Mouse (Mus musculus) layer of hippocampus, postnatal 25 days (tissue): Measurements from ENCODE around the gene Ankrd33. TPM values are rescaled to one million over a fixed set of nuclear protein-coding genes. Genes with fewer than 3 reads are reported as not detected.

Experiments
- DNase-seq, 2 experiments: peaks; one replicate each; pipeline ENCODE4 v3.0.0; 2022; ENCODE audit warnings: mixed read lengths in 2 of 2, low spot score in 1 of 2; ENCODE audit errors: extremely low spot score in 1 of 2
- total RNA-seq, 2 experiments: library from RNA; stranded (reverse); gene quantifications; 2 replicates each; pipeline ENCODE4 v1.2.3; 2021

Gene Ankrd33
- total RNA-seq, 2 experiments from 2014 or later, result not detected

DNA sequence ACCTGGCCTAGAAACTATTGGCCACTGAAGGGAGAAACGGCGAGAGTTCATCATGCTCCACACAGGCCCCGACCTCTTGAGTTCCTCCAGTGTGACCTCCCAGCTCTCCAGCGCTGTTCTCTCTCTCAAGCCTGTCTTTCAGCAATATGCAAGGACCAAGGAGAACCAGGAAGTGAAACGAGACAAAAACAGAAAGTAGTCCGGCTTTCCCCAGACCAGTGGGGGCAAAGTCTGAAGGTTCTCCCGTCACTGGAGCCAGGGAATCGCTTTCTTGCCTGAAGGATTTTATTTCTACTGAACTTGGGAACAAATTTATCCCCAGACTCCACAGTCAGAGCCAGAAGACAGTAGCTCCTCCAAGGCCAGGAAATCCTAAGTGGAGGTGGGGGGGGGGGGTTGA lies 29.2 kb downstream of the Ankrd33 start:
- DNase-seq, result no peak

DNA sequence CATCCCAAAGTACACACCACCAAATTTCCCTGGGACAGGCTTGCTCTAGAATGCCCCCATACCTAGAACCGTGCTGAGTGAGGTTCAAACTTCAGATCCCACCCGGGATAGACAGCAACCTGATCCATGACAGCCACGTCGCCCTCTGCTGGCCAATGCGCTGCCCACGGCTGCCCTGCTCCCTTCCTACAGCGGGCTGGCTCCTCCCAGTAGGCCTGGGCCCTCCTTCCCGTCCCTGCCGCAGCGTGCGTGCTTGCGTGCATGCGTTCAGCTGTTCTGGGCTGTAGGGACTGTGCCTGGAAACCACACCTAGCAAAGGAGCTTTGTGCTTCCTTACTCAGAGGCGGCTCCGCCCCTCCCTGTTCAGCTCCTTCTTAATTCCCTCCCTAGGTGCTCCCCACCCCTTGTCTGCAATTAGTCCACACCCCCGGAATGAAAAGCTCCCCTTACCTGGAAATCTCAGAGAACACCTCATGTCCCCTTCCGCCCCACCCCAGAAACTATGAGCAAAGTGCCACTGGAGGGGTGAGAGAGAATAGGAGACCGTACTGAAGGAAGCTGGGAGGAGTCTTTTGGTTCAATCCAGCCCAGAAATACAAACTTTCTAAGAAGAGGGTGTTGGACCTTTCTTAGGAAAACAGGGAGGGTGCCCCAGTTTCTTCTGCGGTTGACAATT lies 30.0 kb downstream of the Ankrd33 start:
- DNase-seq, result peak; percentile 83 to 90

DNA sequence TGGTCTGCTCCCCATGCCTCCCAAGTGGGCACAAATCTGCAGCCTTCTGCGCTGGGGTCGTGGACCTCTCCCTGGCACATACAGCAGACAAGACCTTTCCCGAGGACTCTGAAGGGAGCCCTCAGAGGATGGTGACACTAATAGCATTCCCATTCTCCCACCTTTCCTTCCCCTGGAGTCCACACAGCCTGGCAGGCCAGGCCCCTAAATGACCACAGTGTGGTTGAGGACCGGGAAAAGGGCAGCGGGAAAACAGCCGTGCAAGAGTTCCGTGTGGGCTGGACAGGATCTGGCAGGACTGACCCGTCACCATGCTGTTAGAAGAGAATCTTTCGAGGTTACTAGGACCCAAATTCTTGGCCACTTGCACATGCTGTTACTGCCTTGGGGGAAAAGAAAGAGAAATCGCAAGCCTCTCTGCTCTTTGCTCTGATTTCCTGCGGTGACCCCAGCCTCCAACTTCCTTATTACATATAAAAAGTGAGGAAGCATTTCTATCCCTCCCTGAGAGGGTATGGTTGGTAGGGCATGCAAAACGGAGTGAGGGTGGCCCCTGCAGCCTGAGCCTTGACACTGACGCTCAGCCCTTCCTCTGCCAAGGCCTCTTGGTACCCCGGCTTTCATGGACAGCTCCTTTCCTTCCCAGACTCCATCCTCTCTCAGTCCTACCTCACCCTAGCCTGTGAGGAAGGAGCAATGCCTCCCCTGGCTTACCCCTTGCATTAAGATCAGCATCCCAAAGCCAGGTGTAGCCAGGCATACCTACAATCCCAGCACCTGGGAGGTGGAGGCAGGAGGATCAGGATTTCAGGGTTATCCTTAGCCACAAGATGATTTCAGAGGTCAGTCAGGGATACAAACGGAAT lies 30.8 kb downstream of the Ankrd33 start:
- no peak for DNase-seq

DNA sequence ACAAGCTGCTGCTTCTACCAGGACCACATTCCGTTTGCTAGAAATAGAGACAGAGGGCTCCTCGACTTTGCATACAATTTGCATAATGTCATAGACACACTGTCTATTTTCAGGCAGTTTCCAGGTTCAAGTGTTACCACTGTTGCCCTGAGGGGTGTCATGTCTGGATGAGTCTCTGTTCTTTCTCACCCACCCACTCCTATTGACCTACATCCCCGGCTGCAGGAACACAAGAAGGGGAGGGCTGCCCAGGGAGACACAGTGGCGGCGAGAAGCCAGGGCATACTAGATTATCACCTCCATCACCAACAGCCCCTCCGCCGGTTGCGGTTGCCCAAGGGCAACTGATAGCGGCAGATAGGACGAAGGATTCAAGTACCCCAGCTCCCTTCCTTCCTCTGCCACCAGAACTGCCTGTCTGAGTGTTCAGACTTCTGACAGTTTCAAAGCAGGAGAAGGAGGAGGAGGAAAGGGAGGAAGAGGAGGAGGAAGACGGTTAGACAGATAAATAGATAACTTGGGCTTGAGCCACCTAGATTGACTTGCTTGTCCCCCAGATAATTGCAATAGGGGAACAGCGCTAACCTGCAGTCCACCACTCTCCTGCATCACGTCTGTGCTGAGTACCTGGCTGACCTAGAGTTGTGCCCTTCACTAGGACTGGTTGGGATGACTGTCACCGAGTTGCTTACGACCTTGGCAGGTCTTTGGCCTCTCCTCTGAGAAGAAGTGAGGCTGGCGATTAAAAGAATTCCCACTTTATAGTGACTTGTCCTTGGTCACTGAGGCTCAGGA lies 31.8 kb downstream of the Ankrd33 start:
- no peak for DNase-seq

DNA sequence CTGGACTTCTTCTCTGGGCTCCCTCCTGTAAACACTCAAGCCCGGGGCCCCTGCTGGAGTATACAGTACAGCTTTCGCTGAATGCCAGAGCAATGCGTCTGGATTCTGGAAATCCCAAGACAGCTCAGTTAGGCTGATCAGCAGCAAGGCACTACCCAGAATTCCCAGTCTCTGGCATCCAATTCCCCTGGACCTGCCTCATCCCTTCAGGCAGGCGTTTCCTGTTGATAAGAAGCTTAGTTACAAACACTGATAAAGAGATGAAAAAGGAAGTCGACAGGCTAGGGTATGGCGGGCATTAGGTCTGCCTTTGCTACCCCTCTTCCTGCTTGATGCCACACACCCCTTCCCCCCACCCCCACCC lies 32.3 kb downstream of the Ankrd33 start:
- no peak for DNase-seq

DNA sequence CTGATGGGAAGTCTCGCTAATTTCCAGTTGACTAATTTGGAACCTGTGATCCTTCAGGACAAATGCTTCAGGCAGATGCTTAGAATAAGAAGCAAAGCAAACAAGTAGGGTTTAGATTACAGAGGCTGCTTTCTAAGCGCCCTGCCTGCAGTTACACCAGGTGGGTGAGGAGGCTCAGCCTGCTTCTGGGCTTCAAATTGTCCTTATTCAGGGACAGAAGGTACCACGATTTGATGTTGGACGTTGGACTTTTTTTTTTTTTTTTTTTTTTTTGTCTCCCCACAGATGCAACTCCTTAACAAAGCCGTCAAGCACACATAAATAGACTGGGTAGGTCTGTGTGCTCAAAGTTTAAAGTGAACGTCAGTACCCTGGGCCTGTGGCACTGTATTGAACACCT lies 33.0 kb downstream of the Ankrd33 start:
- no peak for DNase-seq

DNA sequence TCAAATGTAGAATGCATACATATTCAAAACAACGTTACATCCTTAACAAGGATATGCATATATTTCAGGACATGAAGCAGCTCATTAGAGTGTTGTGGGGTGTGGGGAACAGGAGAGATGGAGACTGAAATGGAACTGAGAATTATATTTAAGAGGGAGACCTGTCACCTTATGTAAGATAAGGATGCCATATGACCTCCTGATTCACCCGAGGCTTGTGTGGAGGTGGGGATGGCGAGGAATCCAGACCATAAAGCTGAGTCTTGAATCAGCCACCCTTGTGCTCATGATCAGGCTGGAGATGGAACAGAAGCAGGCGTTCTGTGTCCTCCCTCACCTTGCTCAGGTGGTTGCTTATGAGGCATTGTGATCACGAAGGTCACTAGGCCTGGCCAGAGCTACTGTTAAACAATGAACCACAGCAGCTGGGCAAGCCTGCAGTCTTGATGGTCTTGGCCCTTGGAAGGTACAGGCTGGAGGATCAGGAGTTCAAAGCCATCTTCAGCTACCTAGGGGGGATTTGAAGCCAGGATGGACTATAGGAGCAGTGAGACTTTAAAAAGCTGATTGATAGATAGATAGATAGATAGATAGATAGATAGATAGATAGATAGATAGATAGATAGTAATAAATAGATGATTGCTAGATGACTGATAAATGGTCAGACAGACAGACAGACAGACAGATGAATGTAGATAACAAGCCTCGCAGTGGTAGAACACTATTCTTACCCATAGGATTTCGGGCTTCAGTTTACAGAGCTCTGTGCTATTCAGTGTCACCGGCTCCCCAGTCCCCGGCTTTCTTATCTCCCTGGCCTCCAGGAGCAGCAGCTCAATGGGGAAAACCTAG lies 36.1 kb downstream of the Ankrd33 start:
- DNase-seq, result no peak

DNA sequence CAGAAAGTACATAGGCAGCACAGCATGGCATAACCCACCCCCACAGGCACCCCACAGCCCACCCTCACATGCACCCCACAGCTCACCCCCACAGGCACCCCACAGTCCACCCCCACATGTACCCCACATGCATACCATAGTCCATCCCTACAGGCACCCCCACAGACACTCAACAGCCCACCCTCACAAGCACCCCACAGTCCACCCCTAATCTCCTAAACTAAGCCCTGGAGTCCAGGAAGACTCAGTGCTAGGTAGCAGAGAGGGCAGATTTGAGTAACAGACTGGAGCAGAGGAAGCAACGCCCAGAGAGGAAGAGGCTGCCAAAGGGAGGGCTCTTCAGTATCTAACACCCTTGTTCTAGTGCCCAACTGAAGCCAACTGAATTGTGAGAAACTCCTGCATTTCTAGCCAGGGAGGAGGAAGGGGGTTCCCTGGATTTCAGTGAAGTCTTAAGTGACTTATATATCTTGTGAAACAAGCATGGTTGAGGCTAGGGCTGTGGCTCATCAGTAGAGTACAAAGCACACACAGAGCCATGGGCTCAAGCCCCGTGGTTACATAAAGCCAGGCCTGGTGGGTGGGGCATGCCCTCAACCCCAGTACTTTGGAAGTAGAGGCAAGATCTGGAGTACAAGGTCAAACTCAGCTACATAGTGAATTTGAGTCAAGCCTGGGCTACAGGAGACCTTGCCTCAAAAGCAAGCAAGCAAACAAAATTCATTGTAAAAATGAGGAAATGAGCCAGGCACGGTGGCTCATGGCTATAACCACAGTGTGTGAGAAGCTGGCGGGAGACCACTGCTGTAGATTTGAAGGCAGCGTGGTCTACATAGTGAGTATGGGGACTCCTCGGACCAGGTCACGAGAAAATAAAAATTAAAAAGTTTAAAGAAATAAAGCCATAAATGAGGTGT lies 39.4 kb downstream of the Ankrd33 start:
- DNase-seq, result no peak

DNA sequence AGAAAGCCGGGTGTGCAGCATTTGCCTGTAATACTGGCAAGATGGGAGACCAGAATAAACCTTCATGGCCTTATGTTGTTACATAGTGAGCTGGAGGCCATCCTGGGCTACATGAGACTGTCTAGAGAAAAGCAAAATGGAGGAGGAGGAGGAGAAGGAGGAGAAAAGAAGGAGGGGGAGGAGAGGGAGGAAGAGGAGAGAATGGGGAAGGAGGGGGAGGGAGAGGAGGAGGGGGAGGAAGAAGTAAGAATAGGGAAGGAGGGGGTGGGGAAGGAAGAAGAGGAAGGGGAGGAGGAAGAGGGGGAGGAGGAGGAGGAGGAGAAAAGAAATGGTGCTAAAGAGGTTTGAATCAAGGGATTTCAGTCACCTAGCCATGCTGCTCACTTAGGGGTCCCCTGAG lies 44.6 kb downstream of the Ankrd33 start:
- DNase-seq, result no peak

DNA sequence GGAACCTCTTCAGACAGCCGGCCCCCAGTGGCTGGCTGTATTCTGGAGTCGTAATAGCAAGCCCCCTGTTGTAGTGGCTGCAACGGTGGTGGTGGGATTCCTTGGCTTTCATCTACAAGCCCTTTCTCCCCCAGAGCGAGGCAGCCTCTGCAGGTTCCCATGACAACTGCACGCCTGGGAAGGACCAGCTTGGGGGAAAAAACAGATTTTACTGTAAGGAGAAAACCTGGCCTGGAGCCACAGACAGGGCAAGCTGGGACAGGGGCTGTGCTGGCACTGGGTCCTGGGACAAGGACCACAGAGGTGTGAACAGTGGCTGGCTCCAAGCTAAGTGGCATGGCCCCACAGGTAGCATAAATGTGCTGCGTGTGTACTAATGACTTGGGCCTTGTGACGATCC lies 45.0 kb downstream of the Ankrd33 start:
- peak in 1 of 2 experiments; percentile 52 for DNase-seq

DNA sequence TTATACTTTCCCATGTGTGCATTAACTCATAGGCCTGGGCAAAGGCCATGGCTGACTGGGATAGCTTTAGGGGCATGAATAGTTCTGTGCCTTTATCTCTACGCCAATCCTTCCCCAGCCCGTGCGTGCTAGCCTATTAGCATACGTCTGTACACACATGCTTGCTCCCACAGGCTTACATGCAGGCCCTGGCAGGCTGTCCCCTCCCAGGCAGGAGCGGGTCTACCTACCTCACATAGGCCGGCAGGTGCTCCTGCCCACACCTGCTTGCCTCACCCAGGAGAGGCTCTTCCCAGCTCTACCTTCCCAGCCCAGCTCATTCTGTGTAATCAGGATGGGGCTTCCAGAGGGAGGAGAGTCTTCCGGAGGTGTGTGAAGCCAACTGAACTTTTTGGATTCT lies 46.0 kb downstream of the Ankrd33 start:
- no peak for DNase-seq

DNA sequence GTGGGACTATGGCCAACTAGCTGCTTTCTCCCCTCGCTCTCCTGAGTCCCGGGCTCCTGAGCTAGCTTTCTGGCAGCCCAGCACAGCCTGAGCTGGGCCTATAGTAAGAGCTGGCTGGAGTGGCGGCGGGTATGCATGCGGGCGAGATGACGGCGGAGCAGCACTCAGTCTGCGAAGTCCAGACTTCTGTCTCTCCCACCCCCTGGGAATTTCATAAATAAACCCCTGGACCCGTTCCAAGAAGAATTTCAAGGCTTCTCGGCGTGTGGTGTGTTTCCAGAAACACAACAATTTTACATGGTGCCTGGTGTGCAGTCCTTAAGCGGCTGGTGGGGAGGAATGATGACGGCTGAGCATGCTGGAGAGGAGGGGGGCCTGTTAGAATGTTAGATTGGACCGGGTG lies 47.5 kb downstream of the Ankrd33 start:
- no peak for DNase-seq

DNA sequence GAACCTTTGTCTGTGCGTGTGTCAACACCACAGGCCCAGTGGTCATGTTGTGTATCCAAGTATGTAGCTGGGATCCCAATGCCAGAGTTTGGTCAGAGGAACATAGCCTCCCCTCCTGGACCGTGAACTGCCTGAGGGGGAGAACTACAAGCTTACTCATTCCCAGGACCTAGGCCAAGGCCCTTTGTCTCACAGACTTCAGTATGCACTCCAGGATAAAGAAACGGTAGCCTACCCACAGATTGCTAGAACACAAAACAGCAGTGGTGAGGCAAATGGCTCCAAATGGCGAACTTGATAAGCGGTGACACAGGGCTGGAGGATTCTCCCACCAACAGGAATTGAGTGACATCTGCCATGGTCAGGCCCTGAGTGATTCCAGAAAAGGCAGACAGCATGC lies 48.3 kb downstream of the Ankrd33 start:
- no peak for DNase-seq

DNA sequence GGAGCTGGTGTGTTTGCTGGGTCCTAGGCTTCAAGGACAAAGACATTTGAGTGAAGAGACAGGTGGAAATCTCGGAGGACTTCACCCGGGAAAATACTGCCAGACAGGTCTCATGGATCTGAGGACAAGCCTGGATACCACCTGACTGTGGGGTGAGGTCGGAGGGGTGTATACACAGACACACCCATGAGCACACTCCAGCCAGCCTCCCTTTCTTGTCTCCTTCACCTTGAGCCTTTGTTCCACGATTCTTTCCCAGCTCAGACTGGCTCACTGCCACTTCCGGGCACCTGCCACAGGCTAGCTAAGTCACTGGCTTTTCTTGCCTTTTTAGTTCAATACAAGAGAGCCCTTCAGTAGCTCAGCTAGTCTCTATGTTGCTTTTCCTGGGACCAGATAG lies 48.7 kb downstream of the Ankrd33 start:
- DNase-seq, result no peak

DNA sequence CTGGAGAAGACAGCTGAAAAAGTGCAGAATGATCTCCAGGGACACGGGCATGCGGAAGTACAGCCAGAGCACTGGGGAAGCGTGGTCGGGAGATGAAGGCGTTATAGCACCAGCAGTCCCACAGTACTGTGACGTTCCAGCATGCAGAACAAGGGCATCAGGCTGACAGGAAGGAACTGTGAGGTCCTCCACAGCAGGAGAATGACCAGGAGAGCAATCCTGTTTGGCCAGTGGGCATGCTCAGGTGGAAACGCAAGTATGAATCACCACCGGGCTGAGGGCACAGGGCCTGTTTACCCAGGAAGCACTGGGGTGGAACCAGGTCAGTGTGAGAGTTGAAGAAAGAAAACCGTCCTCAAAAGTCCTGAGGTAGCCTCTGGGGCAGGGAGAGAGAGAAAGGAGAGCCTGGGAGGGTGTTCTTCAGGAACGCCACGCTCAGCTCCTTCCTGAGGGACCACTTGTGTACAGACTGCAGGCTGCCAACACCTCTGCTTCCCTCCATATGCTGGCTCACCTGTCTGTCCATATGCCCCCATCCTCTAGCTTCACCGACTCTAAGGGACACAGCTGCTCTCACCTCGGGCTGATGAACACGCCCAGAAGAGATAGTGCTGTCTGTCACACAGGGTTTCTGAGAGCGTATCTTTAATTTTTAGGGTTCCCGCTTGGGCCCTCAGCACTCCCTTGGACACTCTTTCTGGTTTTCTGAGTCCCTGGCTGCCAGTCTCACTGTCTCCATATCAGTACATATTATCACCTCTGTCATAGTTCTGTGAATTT lies 50.3 kb downstream of the Ankrd33 start:
- DNase-seq, result no peak

DNA sequence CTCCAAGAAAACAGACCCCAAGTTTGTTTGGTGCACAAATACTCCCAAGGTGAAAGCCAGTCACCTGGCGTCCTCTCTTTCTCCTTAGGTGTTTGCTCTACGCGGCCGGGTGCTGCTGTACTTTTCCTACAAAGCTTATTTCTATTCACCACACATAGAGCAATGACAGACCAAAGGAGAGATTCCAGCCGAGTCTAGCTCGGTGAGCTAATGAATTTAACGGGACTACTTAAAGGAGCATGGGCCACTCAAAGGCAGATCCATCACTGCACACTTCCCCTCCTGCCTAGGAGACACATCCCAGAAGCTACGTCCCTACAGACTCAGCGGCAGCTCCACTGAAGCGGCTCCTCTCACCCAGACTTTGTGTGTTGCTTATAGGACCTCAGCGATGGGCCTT lies 52.0 kb downstream of the Ankrd33 start:
- DNase-seq, result no peak
